Mouse (Mus musculus): ENCODE measurements around the gene Isca1. TPM values are rescaled to one million over a fixed set of nuclear protein-coding genes. Genes with fewer than 3 reads are reported as not detected.

The Isca1 gene
- polyA plus RNA-seq, 1 experiment, result 58.8 TPM

GRCm38 (mm10) chr13:59746164-59746563, 23.4 kb downstream of the Isca1 start:
- Histone ChIP-seq H3K4me3 (no peak overlapping the region), H3K79me2 (ENCODE audit: control insufficient read depth, insufficient read depth) (no peaks in the 10 kb centered on the region), H3K4me2 (ENCODE audit: low read depth) (no peak overlapping the region), H3ac (ENCODE audit: control insufficient read depth, insufficient read length) (no peak overlapping the region), H3K27me3 (ENCODE audit: control insufficient read depth, insufficient read depth, insufficient read length) (no peaks in the 10 kb centered on the region), H3K36me3 (ENCODE audit: control insufficient read depth, insufficient read depth) (no peaks in the 10 kb centered on the region)
- TF ChIP-seq E2F4 (IDR thresholded peaks at IDR 0.05; ENCODE audit: insufficient read depth) (no peak), REST (IDR thresholded peaks at IDR 0.05; ENCODE audit: insufficient read depth, insufficient read length) (peak; percentile 61)

GRCm38 (mm10) chr13:59745462-59745861, 24.1 kb downstream of the Isca1 start:
- no peaks in the 10 kb centered on the region for H3K27me3 ChIP-seq (ENCODE audit: control insufficient read depth, insufficient read depth, insufficient read length)
- no peaks in the 10 kb centered on the region for H3K36me3 ChIP-seq (ENCODE audit: control insufficient read depth, insufficient read depth)
- H3K4me2 ChIP-seq (ENCODE audit: low read depth), result no peak overlapping the region
- TF ChIP-seq TCF3 (IDR thresholded peaks at IDR 0.05; ENCODE audit: insufficient read length, low read depth), result no peak
- TF ChIP-seq TCF12 (IDR thresholded peaks at IDR 0.05; ENCODE audit: insufficient read depth, poor library complexity, severe bottlenecking), result no peak
- TF ChIP-seq CEBPB (IDR thresholded peaks at IDR 0.05; ENCODE audit: insufficient read depth, poor library complexity, severe bottlenecking), result no peak
- no peak for TF ChIP-seq POLR2A (IDR thresholded peaks at IDR 0.05; ENCODE audit: insufficient read length, low read depth)
- no peak for TF ChIP-seq E2F4 (IDR thresholded peaks at IDR 0.05; ENCODE audit: insufficient read depth)
- no peaks in the 10 kb centered on the region for H3K79me2 ChIP-seq (ENCODE audit: control insufficient read depth, insufficient read depth)
- no peak overlapping the region for H3K4me3 ChIP-seq
- no peak overlapping the region for H3ac ChIP-seq (ENCODE audit: control insufficient read depth, insufficient read length)

- no peak for TF ChIP-seq CEBPB (IDR thresholded peaks at IDR 0.05; ENCODE audit: insufficient read depth, poor library complexity, severe bottlenecking)
- TF ChIP-seq REST (IDR thresholded peaks at IDR 0.05; ENCODE audit: insufficient read depth, insufficient read length), result no peak
- no peak for TF ChIP-seq E2F4 (IDR thresholded peaks at IDR 0.05; ENCODE audit: insufficient read depth)
- TF ChIP-seq POLR2AphosphoS2 (IDR thresholded peaks at IDR 0.05; ENCODE audit: insufficient read length, low read depth), result no peak
- TF ChIP-seq POLR2A (IDR thresholded peaks at IDR 0.05; ENCODE audit: insufficient read length, low read depth), result no peak
- TF ChIP-seq MYOG (IDR thresholded peaks at IDR 0.05; ENCODE audit: control insufficient read depth in 1 of 3, insufficient read depth in 1 of 3, insufficient read length in 2 of 3, low read depth in 2 of 3), result no peak
- no peak for TF ChIP-seq USF1 (IDR thresholded peaks at IDR 0.05; ENCODE audit: low read depth)
- TF ChIP-seq SRF (IDR thresholded peaks at IDR 0.05; ENCODE audit: control insufficient read depth, insufficient read length, low read depth), result no peak
- no peak for TF ChIP-seq TCF3 (IDR thresholded peaks at IDR 0.05; ENCODE audit: insufficient read length, low read depth)
- no peak for TF ChIP-seq MAX (IDR thresholded peaks at IDR 0.05; ENCODE audit: low read depth)
- no peak for TF ChIP-seq TCF12 (IDR thresholded peaks at IDR 0.05; ENCODE audit: insufficient read depth, poor library complexity, severe bottlenecking)
- no peak for TF ChIP-seq MYOD1 (IDR thresholded peaks at IDR 0.05; ENCODE audit: control insufficient read depth in 1 of 3, insufficient read length in 2 of 3, low read depth in 2 of 3)
- peaks cover 5% of the 10 kb centered on the region for H3K27me3 ChIP-seq (ENCODE audit: control insufficient read depth, insufficient read depth, insufficient read length)
Measured at GRCm38 (mm10) chr13:59741697-59742096, 27.9 kb downstream of the Isca1 start.

DNA sequence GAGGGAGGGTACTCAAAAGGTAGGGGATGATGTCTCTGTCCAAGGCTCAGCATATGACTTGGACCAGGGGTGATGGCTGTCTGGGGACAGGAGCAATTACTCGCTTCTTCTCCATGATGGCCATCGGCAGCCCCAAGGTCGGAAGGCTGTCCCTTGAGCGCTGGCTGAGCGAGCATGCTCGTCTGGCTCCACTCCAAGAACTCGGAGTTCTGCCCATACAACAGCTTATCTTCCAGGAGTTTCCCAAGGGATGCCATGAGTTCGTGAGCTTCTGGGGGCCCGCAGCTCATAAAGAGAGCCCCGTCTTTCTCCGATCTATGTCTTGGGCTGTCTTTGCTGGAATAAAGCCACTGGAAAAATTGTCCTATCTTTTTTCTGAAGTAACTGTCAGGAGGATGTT, 28.5 kb downstream of the Isca1 start:
- Histone ChIP-seq H3K4me2 (ENCODE audit: low read depth) (no peak overlapping the region), H3K27me3 (ENCODE audit: control insufficient read depth, insufficient read depth, insufficient read length) (peaks cover 5% of the 10 kb centered on the region), H3K4me3 (no peak overlapping the region), H3ac (ENCODE audit: control insufficient read depth, insufficient read length) (no peak overlapping the region), H3K79me2 (ENCODE audit: control insufficient read depth, insufficient read depth) (no peaks in the 10 kb centered on the region), H3K36me3 (ENCODE audit: control insufficient read depth, insufficient read depth) (no peaks in the 10 kb centered on the region)
- no peak for TF ChIP-seq MYOD1 (IDR thresholded peaks at IDR 0.05; ENCODE audit: control insufficient read depth in 1 of 3, insufficient read length in 2 of 3, low read depth in 2 of 3)
- TF ChIP-seq MAX (IDR thresholded peaks at IDR 0.05; ENCODE audit: low read depth), result no peak
- TF ChIP-seq E2F4 (IDR thresholded peaks at IDR 0.05; ENCODE audit: insufficient read depth), result no peak
- no peak for TF ChIP-seq POLR2AphosphoS2 (IDR thresholded peaks at IDR 0.05; ENCODE audit: insufficient read length, low read depth)

More at GRCm38 (mm10) chr13:59741697-59742096, 27.9 kb downstream of the Isca1 start:
- Histone ChIP-seq H3K36me3 (ENCODE audit: control insufficient read depth, insufficient read depth) (no peaks in the 10 kb centered on the region), H3K4me3 (no peak overlapping the region), H3K79me2 (ENCODE audit: control insufficient read depth, insufficient read depth) (no peaks in the 10 kb centered on the region), H3K4me2 (ENCODE audit: low read depth) (no peak overlapping the region), H3ac (ENCODE audit: control insufficient read depth, insufficient read length) (no peak overlapping the region)

- Histone ChIP-seq H3K36me3 (ENCODE audit: control insufficient read depth, insufficient read depth) (no peaks in the 10 kb centered on the region), H3K4me3 (no peak overlapping the region), H3K27me3 (ENCODE audit: control insufficient read depth, insufficient read depth, insufficient read length) (peaks cover 5% of the 10 kb centered on the region), H3K4me2 (ENCODE audit: low read depth) (no peak overlapping the region), H3ac (ENCODE audit: control insufficient read depth, insufficient read length) (no peak overlapping the region), H3K79me2 (ENCODE audit: control insufficient read depth, insufficient read depth) (no peaks in the 10 kb centered on the region)
- TF ChIP-seq USF1 (IDR thresholded peaks at IDR 0.05; ENCODE audit: low read depth), result no peak
- TF ChIP-seq TCF12 (IDR thresholded peaks at IDR 0.05; ENCODE audit: insufficient read depth, poor library complexity, severe bottlenecking), result no peak
Measured at GRCm38 (mm10) chr13:59739397-59739796, 30.2 kb downstream of the Isca1 start.

- Histone ChIP-seq H3K36me3 (ENCODE audit: control insufficient read depth, insufficient read depth) (no peaks in the 10 kb centered on the region), H3K79me2 (ENCODE audit: control insufficient read depth, insufficient read depth) (no peaks in the 10 kb centered on the region), H3K27me3 (ENCODE audit: control insufficient read depth, insufficient read depth, insufficient read length) (peaks cover 5% of the 10 kb centered on the region), H3ac (ENCODE audit: control insufficient read depth, insufficient read length) (no peak overlapping the region), H3K4me3 (no peak overlapping the region), H3K4me2 (ENCODE audit: low read depth) (no peak overlapping the region)
- TF ChIP-seq POLR2AphosphoS2 (IDR thresholded peaks at IDR 0.05; ENCODE audit: insufficient read length, low read depth), result no peak
- no peak for TF ChIP-seq REST (IDR thresholded peaks at IDR 0.05; ENCODE audit: insufficient read depth, insufficient read length)
- no peak for TF ChIP-seq TCF3 (IDR thresholded peaks at IDR 0.05; ENCODE audit: insufficient read length, low read depth)
- no peak for TF ChIP-seq MYOD1 (IDR thresholded peaks at IDR 0.05; ENCODE audit: control insufficient read depth in 1 of 3, insufficient read length in 2 of 3, low read depth in 2 of 3)
- TF ChIP-seq E2F4 (IDR thresholded peaks at IDR 0.05; ENCODE audit: insufficient read depth), result no peak
- no peak for TF ChIP-seq CEBPB (IDR thresholded peaks at IDR 0.05; ENCODE audit: insufficient read depth, poor library complexity, severe bottlenecking)
- no peak for TF ChIP-seq POLR2A (IDR thresholded peaks at IDR 0.05; ENCODE audit: insufficient read length, low read depth)
- no peak for TF ChIP-seq MAX (IDR thresholded peaks at IDR 0.05; ENCODE audit: low read depth)
- TF ChIP-seq MYOG (IDR thresholded peaks at IDR 0.05; ENCODE audit: control insufficient read depth in 1 of 3, insufficient read depth in 1 of 3, insufficient read length in 2 of 3, low read depth in 2 of 3), result no peak
- no peak for TF ChIP-seq USF1 (IDR thresholded peaks at IDR 0.05; ENCODE audit: low read depth)
- TF ChIP-seq SRF (IDR thresholded peaks at IDR 0.05; ENCODE audit: control insufficient read depth, insufficient read length, low read depth), result no peak
- TF ChIP-seq TCF12 (IDR thresholded peaks at IDR 0.05; ENCODE audit: insufficient read depth, poor library complexity, severe bottlenecking), result no peak
Measured at GRCm38 (mm10) chr13:59738455-59738854, 31.2 kb downstream of the Isca1 start.
